In the genomic region with DNA sequence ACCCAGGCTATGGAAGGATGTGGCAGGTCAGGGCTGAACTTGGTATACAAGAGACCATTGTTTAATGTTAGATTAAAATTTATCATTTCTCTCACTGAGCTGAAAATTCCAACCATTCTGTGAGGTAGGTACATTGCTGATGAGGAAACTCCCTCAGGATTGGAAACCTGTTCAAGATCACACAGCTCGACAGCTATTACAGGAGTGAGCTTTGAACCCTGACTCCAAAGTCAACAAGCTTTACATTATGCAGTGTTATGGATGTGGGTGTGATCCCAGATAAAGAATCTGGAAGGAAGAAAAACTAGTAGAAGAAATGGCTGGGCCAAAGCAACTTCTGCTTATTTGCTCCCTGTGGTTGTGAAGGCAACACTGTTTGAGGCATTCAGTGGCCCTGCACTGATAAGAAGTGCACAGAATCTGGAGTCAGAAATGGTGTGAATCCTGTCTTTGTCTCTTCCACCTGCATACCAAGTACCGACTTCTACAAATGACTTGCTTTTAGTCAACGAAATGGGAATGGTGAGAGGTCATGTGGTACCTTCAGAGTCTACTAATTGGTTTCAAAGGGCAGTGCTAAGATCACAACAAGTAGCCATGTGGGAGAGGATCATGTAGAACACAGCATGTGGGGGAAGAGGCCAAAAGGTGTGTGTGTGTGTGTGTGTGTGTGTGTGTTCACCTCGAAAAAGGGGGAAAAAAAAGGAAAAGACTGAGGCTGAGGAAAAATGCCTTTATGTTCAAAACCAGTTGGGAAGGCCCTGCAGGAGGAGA, we compare ENCODE assay signal across 25 mouse cellular contexts. TPM values are rescaled to one million over a fixed set of nuclear protein-coding genes. Genes with fewer than 3 reads are reported as not detected.
A peak's percentile ranks its signal among the peaks of the same experiment; 100 is the strongest.
DNase-seq lines count a peak whose midpoint lies in the region; ATAC-seq and TF ChIP-seq lines count a peak whose summit lies in the region.
"Had no signal": no experiment of that assay in that cellular context is flagged by ENCODE, and none has a peak within 500 bp of the region (broad histone marks: within the 10 kb centered on the region; RNA-seq: fewer than 3 reads in every experiment).

No protein-coding gene starts in this region.

- no peaks in the 10 kb centered on the region for H3K9me3 ChIP-seq in stomach, embryonic 15.5 days
- H3K9me3 ChIP-seq in forebrain, postnatal 0 days (ENCODE audit: low read length) = no peaks in the 10 kb centered on the region
- H3K9me3 ChIP-seq: embryonic facial prominence, embryonic 13.5 days; forebrain, embryonic 12.5 days; G1E; heart, embryonic 12.5 days; hindbrain, embryonic 10.5 days had no signal

- TF ChIP-seq CTCF in forebrain, postnatal 0 days (IDR thresholded peaks at IDR 0.05; ENCODE audit: low read depth) = no peak

- H3K9ac ChIP-seq in stomach, embryonic 15.5 days = no peak overlapping the region
- no peak overlapping the region for H3K9ac ChIP-seq in forebrain, postnatal 0 days
- H3K9ac ChIP-seq: embryonic facial prominence, embryonic 13.5 days; forebrain, embryonic 12.5 days; heart, embryonic 12.5 days; hindbrain, embryonic 14.5 days had no signal

- H3K36me3 ChIP-seq in stomach, embryonic 15.5 days = no peaks in the 10 kb centered on the region
- H3K36me3 ChIP-seq in forebrain, postnatal 0 days (ENCODE audit: insufficient read depth) = no peaks in the 10 kb centered on the region
- H3K36me3 ChIP-seq: forebrain, embryonic 12.5 days; G1E; heart, embryonic 12.5 days had no signal

- H3K4me1 ChIP-seq in stomach, embryonic 15.5 days = no peaks in the 10 kb centered on the region
- H3K4me1 ChIP-seq in forebrain, postnatal 0 days (ENCODE audit: insufficient read depth) = no peaks in the 10 kb centered on the region
- H3K4me1 ChIP-seq: embryonic facial prominence, embryonic 13.5 days; forebrain, embryonic 12.5 days; hindbrain, embryonic 10.5 days had no signal

- H3K4me2 ChIP-seq in stomach, embryonic 15.5 days = no peak overlapping the region
- H3K4me2 ChIP-seq in forebrain, postnatal 0 days (ENCODE audit: low read depth) = no peak overlapping the region
- H3K4me2 ChIP-seq: embryonic facial prominence, embryonic 13.5 days; forebrain, embryonic 12.5 days; heart, embryonic 12.5 days; hindbrain, embryonic 14.5 days had no signal

- H3K27me3 ChIP-seq in stomach, embryonic 15.5 days (replicated peaks) = no peaks in the 10 kb centered on the region
- no peaks in the 10 kb centered on the region for H3K27me3 ChIP-seq in forebrain, postnatal 0 days (ENCODE audit: insufficient read depth, low read length)
- H3K27me3 ChIP-seq: forebrain, embryonic 12.5 days; heart, embryonic 12.5 days had no signal

- H3K27ac ChIP-seq in stomach, embryonic 15.5 days = peak overlapping the region; percentile 44; the same call in 1 of the 2 replicates
- no peak overlapping the region for H3K27ac ChIP-seq in forebrain, postnatal 0 days (ENCODE audit: low read depth, low read length)
- H3K27ac ChIP-seq: embryonic facial prominence, embryonic 13.5 days; forebrain, embryonic 12.5 days; hindbrain, embryonic 10.5 days; hindbrain, embryonic 14.5 days had no signal

- peak; percentile 6 for DNase-seq in kidney, adult 9 months
- DNase-seq in kidney, postnatal 14 days = no peak
- DNase-seq in large intestine, adult 2 months (ENCODE audit: low read depth, low spot score) = peak; percentile 52
- no peak for DNase-seq in gastrocnemius, postnatal 4 days (ENCODE audit: low spot score in 2 of 2)
- no peak for DNase-seq in forebrain, postnatal 0 days
- DNase-seq: adrenal gland, postnatal 14 days; B cell, adult 2 months; cerebellum, adult 11-12 months; cerebellum, adult 9-10 months; cerebellum, postnatal 25 days; gastrocnemius, postnatal 10 days had no signal

- 41% methylated on average over 4 of the region's 4 CpGs for WGBS in large intestine, adult 2 months
- WGBS in stomach, embryonic 15.5 days = 60% methylated on average over 4 of the region's 4 CpGs
- WGBS in forebrain, postnatal 0 days = 82% methylated on average over 4 of the region's 4 CpGs

- no peak overlapping the region for H3K4me3 ChIP-seq in stomach, embryonic 15.5 days (replicated peaks)
- no peak overlapping the region for H3K4me3 ChIP-seq in forebrain, postnatal 0 days (ENCODE audit: low read depth, low read length)
- H3K4me3 ChIP-seq: embryonic facial prominence, embryonic 13.5 days; forebrain, embryonic 12.5 days; heart, embryonic 12.5 days; hindbrain, embryonic 10.5 days had no signal

- ATAC-seq in stomach, embryonic 15.5 days (ENCODE audit: insufficient read depth, low FRiP score, low read depth) = peak; percentile 89
- no peak for ATAC-seq in frontal cortex, adult (ENCODE audit: low TSS enrichment)
- no peak for ATAC-seq in forebrain, postnatal 0 days
- ATAC-seq: activated CD4-positive, CD25-positive, alpha-beta regulatory T cell, adult 4 months; CD4-positive, CD25-positive, alpha-beta regulatory T cell, adult 4 months; Patski had no signal

RNA-seq across cellular contexts. Expression of a gene that starts 55.8 kb away (rescaled TPM):
- polyA plus RNA-seq in large intestine, adult 2 months (2012; rRNA removed) = 0.06 and 0.11 TPM in 2 replicates
- 0.19 and 0.48 TPM in 2 replicates for polyA plus RNA-seq in stomach, embryonic 15.5 days (2015; fragmentation: Nextera tagmentation; extraction: Ambion mirVana)
- total RNA-seq in gastrocnemius, postnatal 4 days (2021) = not detected
- total RNA-seq in forebrain, postnatal 0 days (2014; rRNA removed) = not detected in 2 replicates
- 0.19 TPM in 1 of 2 replicates, not detected in the other for polyA plus RNA-seq in forebrain, postnatal 0 days (2015; fragmentation: Nextera tagmentation; extraction: Ambion mirVana)
- total RNA-seq: adrenal gland, adult 18-20 months; adrenal gland, postnatal 14 days; gastrocnemius, postnatal 10 days; heart, adult 8-10 months; heart, postnatal 25 days had no signal
- polyA plus RNA-seq: G1E, Patski had no signal

Comparison
In these comparisons a context has a peak if more than half of its experiments do, and no peak if none do; other contexts are left out.
1. DNase-seq: peak in kidney, adult 9 months (single experiment) and large intestine, adult 2 months (single experiment); none in kidney, postnatal 14 days (single experiment), gastrocnemius, postnatal 4 days (0 of 2) and forebrain, postnatal 0 days (single experiment).